Mouse (Mus musculus): ENCODE measurements around the gene Rxrb.

Gene Rxrb

DNA sequence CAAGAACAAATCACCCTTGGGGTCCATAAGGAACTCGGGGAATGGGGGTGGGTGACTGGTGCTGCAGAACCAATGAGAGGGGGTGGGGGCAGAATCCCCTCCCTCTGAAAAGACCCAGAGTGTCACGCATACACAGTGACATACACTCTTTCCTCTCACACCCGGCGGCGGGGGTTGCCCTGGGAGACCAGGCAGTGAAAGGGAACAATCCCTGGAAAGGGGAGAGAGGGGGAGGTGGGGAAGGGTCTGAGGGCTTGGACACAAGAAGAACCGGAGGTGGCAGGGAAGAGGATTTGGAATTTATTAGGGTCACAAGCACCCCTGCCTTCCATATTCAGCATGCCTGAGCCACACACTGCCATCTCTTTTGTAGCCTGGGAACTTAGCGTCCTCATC is 5.9 kb upstream of the Rxrb start:
- no peak for DNase-seq (ENCODE audit: low read depth)

DNA sequence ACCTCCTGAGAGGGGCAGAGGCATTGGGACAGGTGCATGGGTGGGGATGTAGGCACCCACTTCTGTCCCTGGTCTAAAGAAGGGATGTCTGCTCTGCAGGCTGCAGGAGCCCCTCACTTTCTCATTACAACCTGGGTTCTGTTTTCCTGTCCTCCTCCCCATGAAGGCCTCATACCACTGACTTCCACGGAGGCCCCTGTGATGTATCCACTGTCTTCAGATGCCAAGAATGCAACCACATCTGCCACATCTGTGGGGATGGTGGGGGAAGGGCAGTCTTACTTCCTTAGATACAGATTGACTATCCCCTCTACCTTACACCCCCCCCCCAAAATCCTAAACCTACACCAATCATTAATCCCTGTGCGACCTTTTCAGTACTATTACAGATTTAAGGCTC is 5.4 kb upstream of the Rxrb start:
- peak; percentile 55 for DNase-seq (ENCODE audit: low read depth)

- peak; percentile 92 for DNase-seq (ENCODE audit: low read depth)
Measured at GRCm38 (mm10) chr17:34026917-34027655, 4.5 kb upstream of the Rxrb start.

- DNase-seq (ENCODE audit: low read depth): peak; percentile 96
Measured at GRCm38 (mm10) chr17:34027656-34028223, 3.9 kb upstream of the Rxrb start, which contains the start of gene H2-Ke6. H2-Ke6 (minus strand) TSS chr17:34028060.

DNA sequence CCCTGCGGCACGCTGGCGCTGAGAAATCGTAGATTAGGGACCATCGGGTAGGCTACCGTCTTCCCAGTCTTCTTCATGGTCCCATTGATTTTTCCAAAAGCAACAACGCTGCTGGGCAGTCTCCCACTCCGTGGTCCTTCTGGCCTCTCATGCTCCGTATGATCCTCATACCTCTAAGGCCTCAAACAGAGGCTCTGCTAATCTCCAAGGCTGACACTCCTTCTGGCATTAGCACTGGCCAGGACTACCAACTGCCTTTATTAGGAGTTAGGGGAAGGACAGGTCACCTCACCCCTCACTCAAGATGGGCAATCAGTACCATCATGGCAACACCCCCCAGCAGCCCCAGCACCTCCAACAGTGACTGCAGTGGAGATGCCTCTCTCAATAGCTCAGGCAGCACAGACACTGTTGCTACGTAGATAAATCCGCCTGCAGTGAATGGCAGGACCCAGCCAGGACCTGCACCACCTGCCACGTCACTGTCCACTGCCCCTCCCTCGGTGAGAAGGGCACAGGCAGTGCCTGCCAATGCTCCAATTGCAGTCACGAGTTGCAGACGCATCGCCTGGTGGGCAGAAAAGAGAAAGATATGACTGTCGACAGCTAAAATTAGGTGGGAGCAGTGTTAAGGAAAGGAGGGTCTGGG is 3.0 kb upstream of the Rxrb start:
- no peak for DNase-seq (ENCODE audit: low read depth)

DNA sequence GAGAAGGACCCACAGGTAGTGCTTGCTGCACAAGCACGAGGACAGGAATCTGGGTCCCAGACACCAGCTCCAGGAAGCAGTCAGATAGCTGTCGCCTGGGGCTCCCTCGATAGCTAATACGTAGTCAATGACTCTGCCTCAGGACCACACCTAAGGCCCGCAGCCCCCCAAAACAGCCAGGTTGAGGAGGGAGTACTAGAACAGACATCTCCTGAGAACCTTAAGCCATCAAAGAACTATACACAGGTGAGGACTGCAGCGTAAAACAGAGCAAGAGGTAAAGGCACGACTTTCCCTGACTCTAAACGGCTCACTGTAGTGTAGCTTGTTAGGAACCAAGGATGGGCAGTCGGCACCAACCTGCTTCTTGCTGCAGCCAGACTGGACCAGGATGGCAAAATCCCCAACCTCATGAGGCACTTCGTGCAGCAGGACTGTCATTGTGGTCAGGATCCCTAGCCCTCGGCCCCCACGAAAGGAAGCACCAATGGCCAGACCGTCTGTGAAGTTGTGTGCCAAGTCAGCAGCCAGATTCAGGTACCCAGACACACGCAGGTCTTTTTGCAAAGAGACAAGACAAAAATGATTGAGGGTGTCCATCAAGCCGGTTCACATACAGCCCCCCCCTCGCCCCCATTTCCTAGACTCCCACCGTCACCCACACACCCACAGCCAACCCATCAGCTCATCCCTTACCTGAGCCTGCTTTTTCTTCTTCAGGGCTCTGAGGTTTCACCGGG is 2.3 kb upstream of the Rxrb start:
- no peak for DNase-seq (ENCODE audit: low read depth)

DNA sequence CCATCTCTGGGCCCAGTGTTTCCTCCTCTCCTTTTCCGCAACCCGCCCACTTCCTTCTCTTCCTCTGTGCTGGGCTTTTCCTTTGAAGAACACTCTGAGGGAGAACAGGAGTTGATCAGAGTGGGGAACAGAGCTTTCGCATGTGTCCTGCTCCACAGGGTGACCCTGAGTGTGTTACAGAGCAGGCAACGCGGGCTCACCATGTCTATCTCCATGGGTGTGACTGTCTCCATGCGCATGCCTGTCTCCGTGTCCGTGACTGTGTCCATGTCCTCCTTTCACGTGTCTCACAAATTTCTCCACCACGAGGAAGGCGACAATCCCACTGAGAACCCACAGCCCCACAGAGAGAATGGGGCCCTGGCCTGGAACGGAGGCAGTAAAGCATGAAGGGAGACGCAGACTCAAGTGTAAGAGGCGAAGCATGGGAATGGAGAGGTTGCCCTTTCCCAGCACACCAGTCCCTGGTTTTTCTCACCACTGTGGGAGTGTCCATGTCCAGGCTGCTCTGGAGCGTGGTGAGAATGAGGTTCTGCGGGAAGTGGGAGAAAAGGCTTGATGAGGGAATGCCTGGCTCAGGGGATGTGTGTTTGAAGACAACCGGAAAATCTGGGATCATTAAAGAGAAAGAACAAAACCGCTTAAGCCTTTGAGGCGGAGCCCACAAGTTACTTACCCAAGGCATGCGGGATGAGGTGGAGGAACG is 1.6 kb upstream of the Rxrb start:
- no peak for DNase-seq (ENCODE audit: low read depth)

- peak; percentile 31 for DNase-seq (ENCODE audit: low read depth)
Measured at GRCm38 (mm10) chr17:34030861-34031326, 718 bp upstream of the Rxrb start.

GRCm38 (mm10) chr17:34032174-34032632 is 591 bp downstream of the Rxrb start:
- DNase-seq (ENCODE audit: low read depth): peak; percentile 88

DNA sequence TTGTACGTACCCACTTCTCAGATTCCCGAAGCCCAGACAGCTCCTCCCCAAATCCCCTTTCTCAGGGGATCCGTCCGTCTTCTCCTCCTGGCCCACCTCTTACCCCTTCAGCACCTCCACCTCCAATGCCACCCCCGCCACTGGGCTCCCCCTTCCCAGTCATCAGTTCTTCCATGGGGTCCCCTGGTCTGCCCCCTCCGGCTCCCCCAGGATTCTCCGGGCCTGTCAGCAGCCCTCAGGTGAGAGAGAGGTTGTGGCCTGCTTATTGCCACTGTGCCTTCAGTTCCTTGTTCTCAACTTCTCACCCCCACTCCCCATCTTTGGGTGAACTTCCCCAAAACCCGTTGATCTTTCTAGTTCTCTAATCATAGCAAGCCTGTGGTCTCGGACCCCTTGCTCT is 1.2 kb downstream of the Rxrb start:
- DNase-seq (ENCODE audit: low read depth): peak; percentile 45

DNA sequence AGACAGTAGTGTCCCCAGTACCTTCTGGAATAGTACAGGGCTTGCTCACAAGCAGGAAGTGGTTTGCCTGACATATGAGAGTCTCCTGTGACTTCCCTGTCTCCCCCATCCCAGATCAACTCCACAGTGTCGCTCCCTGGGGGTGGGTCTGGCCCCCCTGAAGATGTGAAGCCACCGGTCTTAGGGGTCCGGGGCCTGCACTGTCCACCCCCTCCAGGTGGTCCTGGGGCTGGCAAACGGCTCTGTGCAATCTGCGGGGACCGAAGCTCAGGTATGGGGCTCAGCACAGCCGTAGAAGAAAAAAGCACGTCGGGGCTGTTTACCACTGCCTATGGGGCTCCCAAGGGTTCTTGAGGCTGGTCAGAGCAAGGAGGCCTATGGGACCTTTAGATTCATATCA is 1.8 kb downstream of the Rxrb start:
- no peak for DNase-seq (ENCODE audit: low read depth)

GRCm38 (mm10) chr17:34034064-34034463 is 2.5 kb downstream of the Rxrb start:
- DNase-seq (ENCODE audit: low read depth): peak; percentile 92

GRCm38 (mm10) chr17:34035517-34035916 is 3.9 kb downstream of the Rxrb start:
- no peak for DNase-seq (ENCODE audit: low read depth)

DNA sequence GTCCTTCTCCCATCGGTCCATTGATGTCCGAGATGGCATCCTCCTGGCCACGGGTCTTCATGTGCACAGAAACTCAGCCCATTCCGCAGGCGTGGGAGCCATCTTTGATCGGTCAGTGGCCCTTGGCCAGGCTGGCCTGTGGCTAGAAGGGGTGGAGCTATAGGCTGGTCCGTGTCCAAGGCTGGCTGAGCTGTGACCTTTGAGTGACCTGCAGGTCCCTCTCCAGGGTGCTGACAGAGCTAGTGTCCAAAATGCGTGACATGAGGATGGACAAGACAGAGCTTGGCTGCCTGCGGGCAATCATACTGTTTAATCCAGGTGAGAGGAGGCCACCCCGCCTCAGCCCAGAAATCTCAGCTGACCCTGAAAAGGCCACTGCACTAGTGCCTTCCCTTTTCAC is 5.0 kb downstream of the Rxrb start:
- no peak for DNase-seq (ENCODE audit: low read depth)

- DNase-seq (ENCODE audit: low read depth): no peak
Measured at GRCm38 (mm10) chr17:34037241-34037640, 5.6 kb downstream of the Rxrb start.

GRCm38 (mm10) chr17:34038440-34038839 is 6.8 kb downstream of the Rxrb start:
- DNase-seq (ENCODE audit: low read depth): no peak

DNA sequence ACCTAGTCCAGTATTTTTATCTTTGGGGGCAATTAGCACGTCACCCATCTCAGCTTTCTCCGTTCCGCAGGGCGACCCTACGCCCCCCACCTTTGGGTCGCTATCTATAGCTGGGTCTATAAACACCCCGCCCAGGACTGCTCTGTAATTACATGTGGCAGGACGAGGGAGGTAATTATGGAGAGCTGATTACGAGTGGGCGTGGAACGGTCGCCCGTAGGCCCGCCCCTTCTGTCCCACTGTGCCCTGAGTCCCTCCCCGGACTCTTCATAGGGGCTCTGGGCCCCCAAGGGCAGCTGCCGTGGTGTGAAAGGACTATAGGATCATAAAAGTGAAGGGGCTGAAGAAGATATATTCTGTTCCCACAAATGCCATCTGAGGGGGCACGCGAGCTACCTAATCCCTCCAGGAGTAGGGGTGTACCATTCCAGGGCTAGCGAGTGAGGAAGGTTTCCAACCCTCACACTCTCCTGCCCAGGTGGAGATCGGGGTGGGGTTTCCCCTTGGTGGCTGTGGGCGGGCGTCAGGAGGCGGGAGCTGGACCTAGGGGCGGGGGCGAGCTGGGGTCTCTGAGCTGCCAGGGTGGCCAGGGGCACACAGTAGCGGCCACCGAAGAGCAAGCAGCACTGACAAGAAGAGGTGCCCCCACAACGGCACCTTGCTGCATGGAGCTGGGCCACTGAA is 7.4 kb downstream of the Rxrb start, which contains the start of gene Col11a2:
Gene Col11a2, plus strand, starts transcription at position 560 of the 684 bp plus-strand sequence.
- DNase-seq (ENCODE audit: low read depth): no peak

DNA sequence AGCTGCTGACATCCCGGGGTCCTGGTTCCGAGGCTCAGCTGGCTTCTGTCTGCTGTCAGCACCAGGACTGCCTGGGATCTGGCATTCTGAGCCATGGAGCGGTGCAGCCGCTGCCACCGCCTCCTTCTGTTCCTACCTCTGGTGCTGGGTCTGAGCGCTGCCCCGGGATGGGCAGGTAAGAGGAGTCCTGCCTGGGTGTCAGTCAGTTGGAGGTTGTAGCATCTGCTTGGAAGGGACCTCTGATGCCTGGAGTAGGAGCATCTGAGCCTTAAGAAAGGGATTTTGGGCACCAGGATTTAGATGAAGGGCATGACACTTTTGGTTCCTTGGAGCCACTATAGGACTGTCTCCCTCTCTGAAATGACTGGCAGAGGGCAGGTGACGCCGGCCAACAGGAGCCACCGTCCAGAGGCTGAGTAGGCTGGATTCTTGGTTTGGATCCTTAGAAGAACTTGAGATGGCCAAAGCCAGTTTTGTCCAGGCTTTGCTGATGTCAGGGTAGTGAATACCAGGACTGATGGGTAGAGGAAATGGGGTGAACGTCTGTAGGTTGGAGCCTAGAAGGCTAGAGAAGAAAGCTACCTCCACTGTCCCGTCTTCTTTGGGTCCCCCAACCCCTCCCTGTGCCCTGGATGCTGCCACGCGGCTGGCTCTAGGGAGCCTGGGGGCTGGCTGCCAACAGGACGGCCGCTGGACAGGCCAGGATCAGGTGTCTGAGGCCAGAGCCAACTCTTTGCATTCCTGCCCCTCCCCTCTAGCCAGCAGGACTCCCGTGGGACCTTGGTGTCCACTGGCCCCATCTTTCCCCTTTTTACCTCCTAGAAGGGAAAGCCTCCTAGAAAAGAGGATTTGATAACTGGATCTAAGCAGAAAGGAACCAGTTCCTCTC is 8.2 kb downstream of the Rxrb start:
- DNase-seq (ENCODE audit: low read depth): no peak

DNA sequence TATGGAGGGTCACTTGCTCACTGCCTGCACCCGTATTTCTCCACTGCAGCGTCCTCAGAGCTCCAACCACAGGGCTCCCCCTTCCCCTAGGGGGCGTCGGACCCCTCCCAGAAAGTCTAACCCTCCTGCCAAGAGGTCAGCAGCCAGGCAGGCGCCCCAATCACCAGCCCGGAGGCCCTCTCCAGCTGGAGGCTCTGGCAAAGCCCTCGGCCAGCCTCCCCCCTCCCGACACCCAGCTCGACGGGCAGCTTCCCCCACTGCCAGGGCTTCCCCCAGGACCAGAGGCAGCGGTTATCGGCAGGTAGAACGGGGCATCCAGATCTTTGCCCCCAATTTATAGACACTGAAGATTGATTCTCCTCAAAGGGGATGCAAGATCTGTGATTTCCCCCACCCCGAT is 14.3 kb downstream of the Rxrb start:
- DNase-seq (ENCODE audit: low read depth): no peak

Data from induced T-regulatory cell, adult 2 months (primary cell).